Mouse (Mus musculus) ES-Bruce4 (cell line): Measurements from ENCODE around the gene Map3k5.

ENCODE experiments used
- CTCF ChIP-seq: IDR thresholded peaks from one replicate; pipeline ENCODE4 v1.8.1; 2011; ENCODE audit warnings: low read depth, low read length
- EP300 ChIP-seq: IDR thresholded peaks from 2 replicates; pipeline ENCODE4 v1.6.1; 2011; ENCODE audit warnings: low read depth, low read length; ENCODE audit not compliant: insufficient read depth
- POLR2A ChIP-seq: IDR thresholded peaks from one replicate; pipeline ENCODE4 v1.8.1; 2011; ENCODE audit warnings: low read length; ENCODE audit not compliant: insufficient read depth

- TF ChIP-seq POLR2A (no peak), CTCF (no peak), EP300 (no peak)
Observed at GRCm38 (mm10) chr10:19935295-19935623, 987 bp downstream of the Map3k5 start.
